Mouse (Mus musculus) CD4-positive helper T cell, adult 2 months (primary cell): ENCODE measurements around the gene Tcstv1.
"Not testable (repeated sequence)": the region's sequence is repeated elsewhere in the genome, so short reads cannot be mapped to it uniquely, and the experiment has no call there.

Source experiments
- DNase-seq: peaks from one replicate; pipeline ENCODE4 v3.0.0-alpha.2; 2012; ENCODE audit warnings: low read depth, missing footprints, low spot score

The Tcstv1 gene

GRCm38 (mm10) chr13:119894685-119895084, at the start of gene Tcstv1:
Gene Tcstv1, minus strand, starts transcription at chr13:119894785.
- DNase-seq: not testable (repeated sequence)

- DNase-seq: not testable (repeated sequence)
Measured at GRCm38 (mm10) chr13:119929172-119929571, 34.6 kb upstream of the Tcstv1 start, which contains the start of gene Gm21761. Gene Gm21761, minus strand, starts transcription at chr13:119929272.

- not testable (repeated sequence) for DNase-seq
Measured at GRCm38 (mm10) chr13:119924597-119925340, 30.2 kb upstream of the Tcstv1 start.

GRCm38 (mm10) chr13:119916966-119917722, 22.6 kb upstream of the Tcstv1 start:
- not testable (repeated sequence) for DNase-seq

GRCm38 (mm10) chr13:119916449-119916848, 21.9 kb upstream of the Tcstv1 start:
- not testable (repeated sequence) for DNase-seq

GRCm38 (mm10) chr13:119898549-119898948, 4.0 kb upstream of the Tcstv1 start:
- not testable (repeated sequence) for DNase-seq

- DNase-seq: not testable (repeated sequence)
Measured at GRCm38 (mm10) chr13:119886896-119887295, 7.7 kb downstream of the Tcstv1 start.

GRCm38 (mm10) chr13:119864395-119864999, 30.1 kb downstream of the Tcstv1 start:
- DNase-seq: not testable (repeated sequence)

- DNase-seq: not testable (repeated sequence)
Measured at GRCm38 (mm10) chr13:119862399-119862798, 32.2 kb downstream of the Tcstv1 start.
